ENCODE assay signal across 21 mouse cellular contexts in genomic region chr4:127701651-127702050, GRCm38 (mm10).
DNase-seq lines count a peak whose midpoint lies in the region; ATAC-seq and TF ChIP-seq lines count a peak whose summit lies in the region.
"Had no signal": no experiment of that assay in that cellular context is flagged by ENCODE, and none has a peak within 500 bp of the region (broad histone marks: within the 10 kb centered on the region; RNA-seq: fewer than 3 reads in every experiment).

No protein-coding gene starts in this region.

- no peak overlapping the region for H3K9ac ChIP-seq in kidney, embryonic 16.5 days (replicated peaks; ENCODE audit: low read length)
- H3K9ac ChIP-seq: embryonic facial prominence, embryonic 12.5 days; forebrain, embryonic 12.5 days; forebrain, postnatal 0 days; hindbrain, embryonic 12.5 days had no signal

- TF ChIP-seq CTCF in left cerebral cortex, adult 2 months (IDR thresholded peaks at IDR 0.05) = no peak

- H3K9me3 ChIP-seq in kidney, embryonic 16.5 days (ENCODE audit: low read length) = no peaks in the 10 kb centered on the region
- H3K9me3 ChIP-seq: embryonic facial prominence, embryonic 12.5 days; forebrain, embryonic 12.5 days; heart, embryonic 10.5 days; hindbrain, embryonic 12.5 days had no signal

- no peak overlapping the region for H3K27ac ChIP-seq in left cerebral cortex, adult 2 months
- H3K27ac ChIP-seq in kidney, embryonic 16.5 days (ENCODE audit: low read length) = no peak overlapping the region
- H3K27ac ChIP-seq: embryonic facial prominence, embryonic 12.5 days; forebrain, embryonic 12.5 days; heart, embryonic 10.5 days; hindbrain, embryonic 12.5 days had no signal

- H3K4me2 ChIP-seq in kidney, embryonic 16.5 days (replicated peaks; ENCODE audit: low read depth, low read length) = no peak overlapping the region
- H3K4me2 ChIP-seq: embryonic facial prominence, embryonic 12.5 days; forebrain, embryonic 12.5 days; hindbrain, embryonic 12.5 days had no signal

- 87% methylated on average over 11 of the region's 11 CpGs for WGBS in kidney, embryonic 16.5 days

- DNase-seq in layer of hippocampus, adult 11-12 months (ENCODE audit: low spot score) = peak; percentile 37
- no peak for DNase-seq in layer of hippocampus, postnatal 36 days
- peak; percentile 29 to 74 for DNase-seq in left cerebral cortex, postnatal 14 days (ENCODE audit: low spot score in 2 of 2)
- no peak for DNase-seq in left cerebral cortex, adult 2 months (ENCODE audit: extremely low spot score in 1 of 2, low spot score in 2 of 2)
- DNase-seq in right cerebral cortex, postnatal 36 days (ENCODE audit: low spot score in 2 of 2) = peak; percentile 34 to 37
- DNase-seq in right cerebral cortex, postnatal 4 days = no peak
- peak; percentile 71 for DNase-seq in telencephalon, adult 2 months (ENCODE audit: low read depth, low spot score)
- DNase-seq: adrenal gland, postnatal 10 days; cerebellum, adult 11-12 months; cerebellum, adult 9-10 months; cerebellum, postnatal 25 days; forebrain, postnatal 0 days; gastrocnemius, postnatal 10 days; heart, adult 18-20 months; heart, postnatal 10 days; heart, postnatal 4 days had no signal

- H3K4me3 ChIP-seq in left cerebral cortex, adult 2 months = no peak overlapping the region
- no peak overlapping the region for H3K4me3 ChIP-seq in kidney, embryonic 16.5 days (ENCODE audit: low read length)
- H3K4me3 ChIP-seq: embryonic facial prominence, embryonic 12.5 days; forebrain, embryonic 12.5 days; heart, embryonic 10.5 days; hindbrain, embryonic 12.5 days had no signal

- intact Hi-C loops in left cerebral cortex, postnatal 14 days (cut with DNase I) = loop anchor here (10.0 kb wide), 1 partner anchor 113 kb away; no protein-coding TSS in a partner anchor
- intact Hi-C loops in left cerebral cortex, adult 2 months (cut with DNase I) = loop anchor here (10.0 kb wide), 1 partner anchor 383 kb away; no protein-coding TSS in a partner anchor

- no peaks in the 10 kb centered on the region for H3K4me1 ChIP-seq in kidney, embryonic 16.5 days (ENCODE audit: insufficient read depth, low read length)
- H3K4me1 ChIP-seq: embryonic facial prominence, embryonic 12.5 days; forebrain, embryonic 12.5 days; heart, embryonic 10.5 days; hindbrain, embryonic 12.5 days had no signal

- ATAC-seq in kidney, embryonic 16.5 days (ENCODE audit: low FRiP score, low TSS enrichment) = no peak
- ATAC-seq: forebrain, postnatal 0 days had no signal

- H3K27me3 ChIP-seq in kidney, embryonic 16.5 days (ENCODE audit: insufficient read depth, low read length) = no peaks in the 10 kb centered on the region
- H3K27me3 ChIP-seq: embryonic facial prominence, embryonic 12.5 days; forebrain, embryonic 12.5 days; hindbrain, embryonic 12.5 days had no signal

- no peaks in the 10 kb centered on the region for H3K36me3 ChIP-seq in kidney, embryonic 16.5 days (ENCODE audit: insufficient read depth, low read length)
- H3K36me3 ChIP-seq: embryonic facial prominence, embryonic 12.5 days; forebrain, embryonic 12.5 days; heart, embryonic 10.5 days; hindbrain, embryonic 12.5 days had no signal

Comparison
In these comparisons a context has a peak if more than half of its experiments do, and no peak if none do; other contexts are left out.
1. DNase-seq: peak in layer of hippocampus, adult 11-12 months (single experiment), left cerebral cortex, postnatal 14 days (2 of 2), right cerebral cortex, postnatal 36 days (2 of 2) and telencephalon, adult 2 months (single experiment); none in layer of hippocampus, postnatal 36 days (0 of 2), left cerebral cortex, adult 2 months (0 of 2) and right cerebral cortex, postnatal 4 days (single experiment).